Mouse (Mus musculus) heart, postnatal 0 days (tissue): Measurements from ENCODE around the gene Srpk2.

Experiments used
- CTCF ChIP-seq: IDR thresholded peaks from 2 replicates; pipeline ENCODE4 v1.5.1; 2016; ENCODE audit warnings: antibody characterized with exemption, control low read depth, low read depth
- EP300 ChIP-seq: IDR thresholded peaks from 2 replicates; pipeline ENCODE4 v1.6.1; 2016; ENCODE audit warnings: antibody characterized with exemption, low read depth

- TF ChIP-seq CTCF (no peak), EP300 (no peak)
Measured at GRCm38 (mm10) chr5:23505578-23505977, 178.8 kb downstream of the Srpk2 start.
